Mouse (Mus musculus) kidney, postnatal 25 days (tissue): ENCODE results near the gene Pola2.

Source experiments
- DNase-seq, 2 experiments: peaks; one replicate each; pipeline ENCODE4 v3.0.0; 2021; ENCODE audit warnings: mixed read lengths in 2 of 2

The Pola2 gene

DNA sequence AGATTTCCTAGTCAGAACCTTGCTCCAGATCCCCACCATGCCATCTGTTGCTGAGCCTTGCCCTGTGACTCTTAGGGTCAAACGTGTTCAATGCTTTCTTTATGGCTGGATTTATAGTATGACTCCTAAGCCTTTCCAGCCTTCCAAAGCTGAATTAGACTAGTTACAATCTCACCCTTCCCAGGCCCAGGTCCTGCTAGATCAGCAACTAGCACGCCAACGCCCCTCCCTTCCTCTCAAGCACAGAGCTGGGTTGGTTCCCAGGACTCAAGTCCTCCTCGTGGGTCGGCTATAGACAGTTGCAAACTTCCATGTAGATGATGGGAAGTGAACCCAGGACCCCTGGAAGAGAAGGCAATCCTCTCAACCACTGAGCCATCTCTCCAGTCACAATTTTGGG, 28.3 kb downstream of the Pola2 start:
- DNase-seq = peak; percentile 61 to 63

GRCm38 (mm10) chr19:5935266-5935665, 28.7 kb downstream of the Pola2 start:
- DNase-seq = peak; percentile 56 to 73

GRCm38 (mm10) chr19:5929634-5930596, 34.1 kb downstream of the Pola2 start:
- peak; percentile 90 to 94 for DNase-seq

GRCm38 (mm10) chr19:5928546-5928945, 35.5 kb downstream of the Pola2 start:
- DNase-seq = no peak

DNA sequence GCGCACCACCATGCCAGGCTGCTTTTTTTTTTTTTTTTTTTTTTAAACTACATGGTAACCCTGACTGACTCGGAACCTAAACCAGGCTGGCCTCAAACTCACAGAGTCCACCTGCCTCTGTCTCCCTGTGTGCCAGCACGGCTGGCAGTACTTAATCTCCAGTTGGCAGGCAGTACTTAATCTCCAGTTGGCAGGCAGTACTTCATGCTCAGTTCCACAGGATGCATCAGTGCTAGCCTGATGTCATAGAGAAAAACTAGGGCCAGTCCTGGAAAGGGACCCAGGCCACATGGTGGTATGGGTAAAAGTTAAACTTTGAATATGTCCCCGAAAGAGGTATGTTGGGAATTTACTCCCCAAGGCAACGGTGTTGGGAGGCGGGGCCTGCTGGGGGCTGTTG, 35.9 kb downstream of the Pola2 start:
- DNase-seq = no peak

GRCm38 (mm10) chr19:5927532-5927931, 36.5 kb downstream of the Pola2 start:
- no peak for DNase-seq

DNA sequence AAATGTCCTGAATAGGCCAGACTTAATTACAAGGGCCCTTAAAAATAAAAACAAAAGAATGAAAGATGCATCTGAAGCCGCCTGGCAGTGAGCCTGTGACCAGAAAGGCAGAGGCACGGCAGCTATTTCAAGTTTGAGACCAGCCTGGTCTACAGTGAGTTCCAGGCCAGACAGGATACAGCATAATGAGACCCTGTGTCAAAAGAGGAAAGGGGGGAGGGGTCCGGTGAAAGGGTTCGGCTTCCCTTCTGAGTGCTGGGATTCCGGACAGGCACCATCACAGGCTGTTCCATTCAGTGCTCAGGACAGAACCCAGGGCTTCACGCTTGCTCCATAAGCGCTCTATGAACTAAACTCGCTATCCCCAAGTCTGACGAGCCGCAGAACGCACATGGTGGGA, 37.0 kb downstream of the Pola2 start:
- peak; percentile 53 to 63 for DNase-seq

GRCm38 (mm10) chr19:5925311-5925855, 38.6 kb downstream of the Pola2 start:
- no peak for DNase-seq

DNA sequence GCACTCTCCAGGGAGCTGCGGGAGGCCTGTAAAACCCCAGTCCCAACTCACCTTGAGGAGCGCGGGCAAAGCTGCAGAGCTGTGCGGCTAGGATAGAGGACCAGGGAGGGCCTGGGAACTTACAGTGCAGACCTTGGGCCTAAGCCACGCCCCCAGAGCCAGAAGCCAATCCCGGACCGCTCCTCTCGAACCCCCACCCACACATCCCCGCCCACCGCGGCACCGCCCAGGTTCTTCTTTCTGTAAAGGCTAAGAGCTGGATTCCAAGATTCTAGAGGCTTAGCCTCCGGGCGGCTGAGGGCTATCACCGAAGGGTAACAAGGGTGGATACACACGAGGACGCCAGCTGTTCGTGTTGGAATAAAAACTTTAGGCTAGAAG, 39.3 kb downstream of the Pola2 start, which contains the start of gene Cdc42ep2:
Gene Cdc42ep2, minus strand, starts transcription at position 104 of the 381 bp plus-strand sequence.
- peak; percentile 99 for DNase-seq

DNA sequence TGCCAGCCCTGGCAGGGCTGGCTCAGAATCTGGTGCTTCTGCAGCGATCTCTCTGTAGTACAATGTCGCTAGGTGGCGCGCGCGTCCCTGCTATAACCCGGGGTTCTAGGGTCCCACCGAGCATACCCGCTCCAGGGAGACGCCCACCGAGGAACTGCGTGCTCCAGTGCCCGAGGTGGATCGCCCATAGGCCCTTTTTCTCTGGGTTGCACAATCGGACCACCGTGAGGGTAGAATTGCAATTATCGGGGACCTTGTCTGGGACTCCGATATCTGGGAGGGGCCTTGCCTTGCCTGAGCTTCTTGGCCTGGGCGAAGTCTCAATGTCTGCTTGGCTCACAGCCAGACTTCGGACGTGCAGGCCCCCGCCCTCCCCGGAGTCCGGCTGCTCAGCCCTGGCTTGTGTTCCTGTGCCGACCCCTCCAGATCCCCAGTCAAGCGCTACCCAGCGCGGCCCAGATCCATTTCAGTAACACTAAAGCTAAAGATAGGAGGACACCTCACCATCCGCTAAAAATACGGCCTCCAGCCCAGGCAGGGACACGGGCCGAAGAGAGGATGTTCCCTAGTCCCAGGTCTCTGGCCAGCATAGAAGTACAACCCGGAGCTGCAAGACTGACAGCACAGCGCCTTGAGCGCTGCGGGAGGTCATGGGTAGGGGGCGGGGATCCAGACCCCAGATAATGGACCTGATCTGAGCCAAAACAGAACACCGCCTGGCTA, 39.9 kb downstream of the Pola2 start:
- peak; percentile 94 to 99 for DNase-seq

DNA sequence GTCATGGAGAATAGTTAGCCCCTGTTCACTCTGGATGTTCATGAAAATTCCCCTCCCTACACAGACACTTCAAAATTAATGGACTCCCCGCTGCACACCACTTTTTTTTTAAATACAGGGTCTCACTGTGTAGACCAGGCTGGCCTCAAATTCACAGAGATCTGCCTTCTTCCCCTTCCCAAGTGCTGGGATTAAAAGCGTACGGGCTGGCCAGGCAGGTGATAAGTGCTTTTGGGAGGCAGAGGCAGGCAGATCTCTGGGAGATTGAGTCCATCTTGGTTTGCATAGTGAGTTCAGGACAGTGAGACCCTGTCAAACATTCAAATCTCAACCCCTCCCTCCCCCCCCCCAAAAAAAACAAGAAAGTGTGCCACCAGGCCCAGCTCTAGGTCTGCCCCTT, 41.0 kb downstream of the Pola2 start:
- DNase-seq = no peak

DNA sequence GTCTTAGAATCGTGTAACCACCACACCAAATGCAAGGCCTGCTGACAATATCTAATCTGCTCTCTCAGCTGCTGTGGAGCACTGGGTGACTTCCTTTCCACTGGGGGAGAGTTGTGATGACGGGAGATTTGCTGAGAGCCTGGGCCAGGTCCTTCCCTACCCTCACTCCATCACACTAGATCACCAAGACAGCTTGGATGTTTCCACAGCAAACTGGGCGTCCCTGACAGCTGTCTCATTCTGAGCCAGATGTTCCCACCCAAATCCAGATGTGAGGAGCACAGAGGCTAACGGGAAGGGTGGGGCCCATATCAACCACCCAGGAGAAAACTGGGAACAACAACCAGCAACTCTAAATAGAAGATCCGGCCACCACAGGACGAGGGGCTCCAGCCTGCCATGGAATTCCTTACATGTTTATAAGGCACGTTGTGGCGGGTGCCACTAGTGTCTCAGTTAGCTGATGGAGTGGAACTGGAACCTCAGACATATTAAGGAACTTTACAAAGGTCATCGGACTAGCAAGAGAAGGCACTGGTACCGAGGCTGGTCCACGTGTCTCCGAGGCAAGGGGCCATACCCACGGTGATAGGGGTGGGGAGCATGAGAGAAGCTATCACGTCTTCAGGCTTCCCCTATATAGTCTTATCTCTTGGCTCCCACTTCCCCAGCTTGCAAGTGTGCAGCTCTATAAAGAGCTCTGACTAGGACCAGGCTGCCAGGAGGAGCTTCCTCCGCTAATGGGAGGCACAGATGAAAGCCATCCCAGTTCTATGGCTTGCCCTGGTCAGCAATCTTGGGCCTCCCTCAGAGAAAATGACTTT, 41.7 kb downstream of the Pola2 start:
- peak in 1 of 2 experiments; percentile 66 for DNase-seq

DNA sequence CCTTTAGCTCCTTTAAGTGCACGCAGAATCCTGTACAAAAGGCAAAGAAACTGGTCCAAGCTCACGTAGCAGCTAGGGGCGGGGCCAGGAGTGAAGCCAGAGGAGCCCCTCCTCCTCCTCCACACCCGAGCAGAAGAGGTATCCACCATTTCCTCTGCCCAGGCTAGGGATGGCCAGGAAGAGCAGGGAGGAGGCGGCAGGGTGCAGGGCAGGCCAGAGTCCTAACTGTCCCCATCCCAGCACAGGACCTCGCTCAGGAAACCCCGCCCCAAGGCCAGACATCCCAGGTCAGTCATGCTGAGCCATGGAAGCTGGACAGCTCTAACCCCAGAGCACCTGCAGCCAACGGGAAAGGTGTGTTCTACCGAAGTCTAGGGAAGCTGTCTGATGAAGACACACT, 42.3 kb downstream of the Pola2 start:
- DNase-seq = peak; percentile 55 to 82

DNA sequence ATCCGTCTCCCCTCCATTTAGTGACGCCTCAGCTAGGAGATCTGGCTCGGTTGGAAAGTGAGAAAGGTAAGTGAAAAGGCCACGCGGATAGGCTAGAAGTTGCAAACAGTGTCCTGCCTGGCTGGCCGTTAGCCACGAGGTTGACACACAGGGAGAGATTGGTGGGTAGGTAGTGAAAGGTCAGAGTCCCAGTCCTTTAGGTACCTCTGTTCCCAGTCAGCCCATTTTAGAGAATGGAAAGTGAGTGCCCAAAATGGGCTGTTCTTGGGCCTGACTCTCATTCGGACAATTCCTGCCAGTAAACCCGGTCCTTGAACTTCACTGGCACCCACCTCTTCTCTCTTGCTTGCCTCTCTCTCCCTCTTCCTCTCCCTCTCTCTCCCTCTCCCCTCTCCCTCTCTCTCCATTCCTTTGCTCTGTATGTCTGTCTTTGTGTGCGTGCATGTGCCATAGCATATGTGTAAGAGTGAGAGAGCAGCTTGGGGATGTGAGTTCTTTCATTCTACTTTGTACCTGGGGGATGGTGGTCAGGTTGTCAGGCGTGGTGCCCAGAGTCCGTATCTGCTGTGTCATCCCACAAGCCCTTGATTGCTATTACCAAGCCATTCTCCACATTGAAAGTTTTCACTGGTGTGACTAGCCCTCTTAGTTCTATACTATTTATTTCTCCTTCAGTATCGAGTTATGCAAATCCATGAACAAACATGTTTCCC, 50.8 kb downstream of the Pola2 start, which contains the start of gene Dpf2:
Gene Dpf2, minus strand, starts transcription at position 4 of the 713 bp plus-strand sequence.
- peak in 1 of 2 experiments; percentile 53 for DNase-seq

- peak; percentile 99 to 100 for DNase-seq
These were observed 51.6 kb downstream of the Pola2 start for GRCm38 (mm10) chr19:5912103-5913006.

DNA sequence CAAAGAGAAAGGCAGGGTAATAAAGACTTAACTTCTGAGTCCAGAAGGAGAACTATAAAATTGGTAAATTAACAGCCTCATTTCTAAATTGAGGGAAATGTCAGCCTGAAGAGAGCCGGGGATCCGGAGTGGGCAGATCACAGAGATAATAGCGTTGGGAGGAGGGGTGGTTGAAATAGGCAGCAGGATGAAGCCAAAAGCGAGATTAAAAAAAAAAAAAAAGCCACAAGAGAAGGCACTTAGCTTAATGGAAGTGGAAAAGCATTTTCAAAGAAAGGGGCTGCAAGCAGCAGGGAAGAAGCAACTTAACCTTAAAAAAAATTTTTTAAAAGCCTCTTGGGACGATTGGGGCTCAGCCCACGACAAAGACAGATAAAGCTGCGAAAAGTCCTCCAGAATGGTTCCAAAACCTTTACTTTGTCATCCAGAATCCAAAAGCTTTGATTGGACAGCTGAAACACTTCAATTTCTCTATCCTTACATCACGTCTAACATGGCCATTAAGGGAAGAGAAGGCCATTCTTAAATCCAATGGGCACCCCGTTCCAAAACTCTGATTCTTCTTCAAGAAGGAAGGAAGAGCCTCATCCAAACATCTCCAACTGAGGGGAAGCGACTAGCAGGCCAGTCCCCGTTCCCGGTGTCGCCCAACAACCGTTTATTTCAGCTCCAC, 52.4 kb downstream of the Pola2 start:
- DNase-seq = no peak

DNA sequence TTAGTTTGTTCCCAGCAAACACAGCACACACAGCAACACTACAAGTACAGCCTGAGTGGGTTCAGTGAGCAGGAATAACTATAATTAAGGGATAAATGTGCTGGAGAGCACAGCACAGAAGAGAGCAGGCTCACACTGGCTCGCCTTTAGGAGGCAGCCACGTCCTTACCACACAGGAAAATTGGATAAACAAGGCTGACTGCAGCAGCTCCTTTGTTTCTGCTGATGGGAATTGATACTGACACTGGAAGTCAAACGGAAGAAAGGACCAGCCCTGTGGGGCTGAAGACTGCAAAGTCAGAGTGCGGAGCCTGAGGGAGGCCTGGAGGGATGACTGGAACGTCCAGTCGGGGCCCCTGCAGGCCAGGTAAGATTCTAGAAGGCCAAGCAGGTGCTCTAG, 53.8 kb downstream of the Pola2 start:
- DNase-seq = no peak

- no peak for DNase-seq
These were observed 56.7 kb downstream of the Pola2 start for GRCm38 (mm10) chr19:5907275-5907674.

GRCm38 (mm10) chr19:5894002-5894678, 69.9 kb downstream of the Pola2 start, which contains the start of gene Tigd3:
TSS of gene Tigd3 (minus strand) at chr19:5894149.
- peak; percentile 97 to 98 for DNase-seq
